Mouse (Mus musculus) forebrain, postnatal 0 days (tissue): ENCODE data around the gene Nsmce4a. TPM values are rescaled to one million over a fixed set of nuclear protein-coding genes. Genes with fewer than 3 reads are reported as not detected.
A peak's percentile ranks its signal among the peaks of the same experiment; 100 is the strongest.

ENCODE experiments used
- ATAC-seq: fragments of 200-750 bp; cut with Nextera tagmentation; 2 replicates; pipeline ENCODE4 v1.8.0; 2017; ENCODE audit warnings: mild to moderate bottlenecking, moderate library complexity
- DNase-seq: peaks from one replicate; pipeline ENCODE4 v3.0.0-alpha.2; 2015
- H3K27ac ChIP-seq: fragments of 300-500 bp; sonication (generic); 2 replicates; pipeline ENCODE4 v1.5.1; 2014; ENCODE audit warnings: low read depth, mild to moderate bottlenecking, antibody characterized with exemption, low read length, moderate library complexity, mixed read lengths
- H3K27me3 ChIP-seq: fragments of 300-500 bp; sonication (generic); 2 replicates; pipeline ENCODE4 v1.6.1; 2014; ENCODE audit warnings: mild to moderate bottlenecking, low read length, mixed read lengths; ENCODE audit not compliant: insufficient read depth
- H3K36me3 ChIP-seq: fragments of 300-500 bp; sonication (generic); 2 replicates; pipeline ENCODE4 v1.6.1; 2014; ENCODE audit warnings: mild to moderate bottlenecking, moderate library complexity; ENCODE audit not compliant: insufficient read depth
- H3K4me1 ChIP-seq: fragments of 300-500 bp; sonication (generic); 2 replicates; pipeline ENCODE4 v1.6.1; 2014; ENCODE audit warnings: antibody characterized with exemption; ENCODE audit not compliant: insufficient read depth
- H3K4me2 ChIP-seq: fragments of 300-500 bp; sonication (generic); 2 replicates; pipeline ENCODE4 v1.6.1; 2014; ENCODE audit warnings: low read depth, mild to moderate bottlenecking, moderate library complexity
- H3K4me3 ChIP-seq: fragments of 300-500 bp; sonication (generic); 2 replicates; pipeline ENCODE4 v1.5.1; 2014; ENCODE audit warnings: low read depth, low read length, mixed read lengths
- H3K9ac ChIP-seq: fragments of 300-500 bp; sonication (generic); 2 replicates; pipeline ENCODE4 v1.6.1; 2014; ENCODE audit warnings: mild to moderate bottlenecking
- H3K9me3 ChIP-seq: fragments of 300-500 bp; sonication (generic); 2 replicates; pipeline ENCODE4 v1.6.1; 2016; ENCODE audit warnings: low read length
- CTCF ChIP-seq: sonication (generic); IDR thresholded peaks from 2 replicates; pipeline ENCODE4 v1.5.1; 2016; ENCODE audit warnings: antibody characterized with exemption, control low read depth, low read depth
- WGBS: fragments of 180-500 bp; shearing (Covaris S2); extraction: QIAGEN DNeasy Blood & Tissue Kit; methylation state at CpG from one replicate; pipeline ENCODE4 v1.1.7; 2014; 5-methylcytosine and 5-hydroxymethylcytosine counted together
- polyA plus RNA-seq: library from polyadenylated mRNA; unstranded; fragments of >200 nt; fragmentation: Nextera tagmentation; extraction: Ambion mirVana; gene quantifications from 2 replicates; pipeline ENCODE4 v1.2.1, GENCODE M21; 2015
- total RNA-seq: library from RNA; depleted of rRNA; stranded (reverse); fragments of >200 nt; gene quantifications from 2 replicates; pipeline ENCODE4 v1.2.3, GENCODE M21; 2014

The Nsmce4a gene
- total and polyA plus RNA-seq, 2 experiments from 2014 or later = 52.5 to 76.8 TPM

DNA sequence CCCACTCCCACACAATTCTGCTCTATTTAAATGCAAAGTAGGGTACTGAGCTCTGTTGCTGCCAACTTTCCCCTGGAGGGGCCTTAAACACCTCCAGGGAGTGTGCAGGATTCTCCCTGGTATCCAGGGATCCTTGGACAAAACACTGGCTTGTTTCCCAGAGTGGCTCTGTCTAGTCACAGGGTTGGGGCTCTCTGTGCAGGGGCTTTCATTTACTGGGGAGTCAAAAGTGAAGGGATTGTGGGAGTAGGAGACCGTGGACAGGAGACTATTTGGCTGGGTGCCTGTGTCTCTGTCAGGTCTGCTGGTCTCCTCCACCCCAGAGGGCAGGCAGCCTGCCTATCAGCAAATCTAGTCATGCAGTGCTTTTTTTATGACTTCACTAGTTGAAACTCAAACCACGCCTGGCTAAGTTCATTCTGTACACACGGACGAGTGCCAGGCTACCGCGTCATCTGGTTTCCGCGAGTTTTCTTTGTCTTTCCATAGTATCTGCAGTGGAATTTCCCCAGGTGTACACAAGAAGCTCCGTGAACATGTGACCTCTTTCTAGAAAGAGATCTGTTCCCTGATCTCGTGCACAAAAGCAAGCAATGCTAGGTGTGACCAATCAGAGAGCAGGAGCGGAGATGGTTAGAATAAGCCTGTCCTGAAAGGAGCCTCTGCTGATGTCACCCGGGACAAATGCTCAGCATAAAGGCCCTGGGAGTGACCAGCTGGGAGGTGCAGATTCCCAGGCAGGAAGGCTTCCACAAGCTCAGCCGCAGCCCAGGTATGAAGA, 1.5 kb upstream of the Nsmce4a start:
- no peaks in the 10 kb centered on the region for H3K9me3 ChIP-seq
- TF ChIP-seq CTCF = no peak
- no peak overlapping the region for H3K4me3 ChIP-seq
- H3K4me2 ChIP-seq = no peak overlapping the region
- no peaks in the 10 kb centered on the region for H3K4me1 ChIP-seq
- H3K27me3 ChIP-seq = no peaks in the 10 kb centered on the region
- no peaks in the 10 kb centered on the region for H3K36me3 ChIP-seq
- 29% methylated on average over 13 of the region's 13 CpGs for WGBS
- H3K27ac ChIP-seq = no peak overlapping the region
- ATAC-seq (no peak), DNase-seq (peak; percentile 25)
- H3K9ac ChIP-seq = no peak overlapping the region

DNA sequence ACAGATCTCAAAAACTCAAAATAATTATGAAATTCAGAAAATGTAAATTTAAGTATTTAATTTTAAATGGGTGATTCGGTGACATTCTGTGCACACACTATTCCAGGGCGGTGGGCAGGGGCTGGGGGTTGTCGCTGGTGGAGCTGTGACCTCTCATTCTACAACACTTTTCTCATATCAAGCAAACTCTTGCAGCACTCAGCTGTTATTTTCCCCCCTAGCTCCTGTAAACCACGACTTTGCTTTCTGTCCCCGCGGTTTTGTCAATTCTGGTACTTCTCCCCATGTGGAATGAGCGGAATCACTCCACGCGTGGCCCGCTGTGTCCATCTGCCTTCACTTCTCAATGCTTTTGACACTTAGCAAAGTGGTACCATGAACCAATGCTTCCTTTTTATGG, 828 bp upstream of the Nsmce4a start:
- no peak for TF ChIP-seq CTCF
- ATAC-seq = no peak
- no peak overlapping the region for H3K27ac ChIP-seq
- WGBS = 86% methylated on average over 10 of the region's 10 CpGs
- no peaks in the 10 kb centered on the region for H3K9me3 ChIP-seq
- H3K4me1 ChIP-seq = no peaks in the 10 kb centered on the region
- DNase-seq = no peak
- H3K9ac ChIP-seq = no peak overlapping the region
- H3K36me3 ChIP-seq = no peaks in the 10 kb centered on the region
- no peak overlapping the region for H3K4me2 ChIP-seq
- no peaks in the 10 kb centered on the region for H3K27me3 ChIP-seq
- H3K4me3 ChIP-seq = no peak overlapping the region

DNA sequence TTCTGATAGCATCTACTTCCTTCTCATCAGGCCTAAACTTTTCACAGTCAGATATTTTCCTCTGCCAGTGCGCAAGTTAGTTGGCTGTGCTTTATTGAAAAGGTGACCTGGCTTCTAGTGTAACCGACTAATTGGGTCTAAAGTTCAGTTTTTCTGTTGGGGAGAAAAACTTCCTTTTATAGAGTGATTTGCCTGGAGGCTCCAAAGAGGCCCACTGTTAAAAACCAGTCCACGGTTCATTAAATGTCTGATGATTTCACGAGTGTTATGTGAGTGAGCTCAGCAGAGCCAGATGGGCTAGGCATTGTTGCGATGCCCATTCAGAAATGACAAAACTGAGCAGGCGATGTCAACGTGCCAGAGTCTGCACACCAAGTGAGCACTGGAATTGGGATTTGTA, 2.4 kb downstream of the Nsmce4a start:
- 22% methylated on average over 7 of the region's 7 CpGs for WGBS
- Histone ChIP-seq H3K9me3 (no peaks in the 10 kb centered on the region), H3K9ac (no peak overlapping the region), H3K36me3 (no peaks in the 10 kb centered on the region), H3K27ac (no peak overlapping the region), H3K27me3 (no peaks in the 10 kb centered on the region), H3K4me1 (no peaks in the 10 kb centered on the region), H3K4me3 (no peak overlapping the region), H3K4me2 (no peak overlapping the region)
- no peak for DNase-seq
- TF ChIP-seq CTCF = no peak
- no peak for ATAC-seq

DNA sequence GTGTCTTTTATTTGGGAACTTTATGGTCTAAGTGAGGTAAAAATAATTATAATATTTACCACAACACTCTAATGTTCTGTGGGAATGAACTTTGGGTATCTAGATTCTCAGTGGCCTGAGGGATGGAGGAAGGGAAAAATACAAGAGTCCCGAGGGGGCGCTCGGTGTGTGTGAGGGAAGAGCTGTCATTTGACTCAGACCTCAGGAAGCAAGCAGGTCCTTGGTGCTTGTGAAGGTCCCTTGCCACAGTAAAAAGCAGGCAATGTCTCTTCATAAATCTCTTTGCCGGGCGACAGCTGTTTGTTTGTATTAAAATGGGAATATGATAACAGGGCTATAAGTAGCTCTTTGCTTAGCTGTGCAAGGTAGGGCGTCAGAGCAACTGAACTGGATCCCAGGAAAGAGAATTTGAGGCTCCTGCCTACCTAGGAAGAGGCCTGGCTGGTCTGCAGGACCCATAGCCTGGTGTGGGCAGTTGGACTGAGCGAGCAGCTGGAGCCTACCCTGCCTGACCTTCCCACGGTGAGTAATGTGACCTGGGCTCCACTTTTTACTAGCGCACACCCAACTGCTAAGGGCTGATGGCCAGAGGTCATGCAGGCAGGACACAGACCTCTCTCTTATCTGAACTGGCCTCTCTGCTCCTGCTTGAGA, 4.0 kb downstream of the Nsmce4a start:
- DNase-seq (no peak), ATAC-seq (no peak)
- Histone ChIP-seq H3K27ac (no peak overlapping the region), H3K27me3 (no peaks in the 10 kb centered on the region), H3K4me3 (no peak overlapping the region), H3K9me3 (no peaks in the 10 kb centered on the region), H3K9ac (no peak overlapping the region), H3K4me2 (no peak overlapping the region), H3K4me1 (no peaks in the 10 kb centered on the region), H3K36me3 (no peaks in the 10 kb centered on the region)
- TF ChIP-seq CTCF = no peak
- WGBS = 92% methylated on average over 9 of the region's 9 CpGs

DNA sequence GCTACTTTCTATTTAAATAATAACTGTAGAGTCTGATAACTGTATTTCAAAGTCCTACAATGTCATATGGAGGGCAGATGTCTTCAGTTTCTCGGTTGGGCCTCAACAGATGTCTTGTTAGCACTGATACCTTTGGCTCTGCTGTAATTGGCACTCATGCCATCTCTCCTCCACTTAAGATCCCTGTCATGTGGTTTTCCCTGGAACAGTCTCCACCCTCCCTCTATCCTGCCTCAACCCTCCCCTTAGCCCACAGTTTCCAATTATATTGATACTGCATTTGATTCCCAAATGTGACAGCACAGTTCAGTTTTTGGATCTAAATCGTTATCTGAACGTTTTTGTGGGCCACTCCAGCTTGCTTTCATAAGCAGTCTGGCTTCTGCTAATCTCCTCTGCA, 8.3 kb downstream of the Nsmce4a start:
- no peak overlapping the region for H3K4me3 ChIP-seq
- no peak overlapping the region for H3K4me2 ChIP-seq
- WGBS = 46% methylated on average over 3 of the region's 3 CpGs
- no peak overlapping the region for H3K9ac ChIP-seq
- H3K27me3 ChIP-seq = no peaks in the 10 kb centered on the region
- DNase-seq (no peak), ATAC-seq (no peak)
- no peaks in the 10 kb centered on the region for H3K36me3 ChIP-seq
- no peaks in the 10 kb centered on the region for H3K9me3 ChIP-seq
- TF ChIP-seq CTCF = no peak
- H3K4me1 ChIP-seq = no peaks in the 10 kb centered on the region
- no peak overlapping the region for H3K27ac ChIP-seq

DNA sequence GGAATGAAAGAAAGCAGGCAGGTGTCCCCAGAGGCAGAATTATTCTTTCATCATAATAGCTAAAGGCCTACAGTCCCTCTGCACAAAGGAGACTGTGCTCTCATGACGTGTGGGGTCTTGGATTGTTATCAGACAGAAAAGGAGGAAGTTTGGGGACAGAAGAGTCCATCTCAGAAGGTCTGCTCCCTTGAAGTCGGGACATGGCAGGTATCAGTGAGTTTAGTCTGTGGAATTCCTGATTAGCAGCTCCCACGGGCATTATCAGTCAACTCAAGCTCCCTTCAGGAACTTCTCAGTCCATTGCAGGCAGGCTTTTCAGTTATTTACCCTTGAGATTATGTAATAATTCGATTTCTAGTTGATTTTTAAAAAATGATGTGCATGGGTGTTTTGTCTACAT, 9.0 kb downstream of the Nsmce4a start:
- Histone ChIP-seq H3K9ac (no peak overlapping the region), H3K4me3 (no peak overlapping the region), H3K4me2 (no peak overlapping the region), H3K27me3 (no peaks in the 10 kb centered on the region), H3K36me3 (no peaks in the 10 kb centered on the region), H3K4me1 (no peaks in the 10 kb centered on the region), H3K27ac (no peak overlapping the region), H3K9me3 (no peaks in the 10 kb centered on the region)
- 64% methylated on average over 4 of the region's 4 CpGs for WGBS
- DNase-seq (no peak), ATAC-seq (no peak)
- no peak for TF ChIP-seq CTCF

DNA sequence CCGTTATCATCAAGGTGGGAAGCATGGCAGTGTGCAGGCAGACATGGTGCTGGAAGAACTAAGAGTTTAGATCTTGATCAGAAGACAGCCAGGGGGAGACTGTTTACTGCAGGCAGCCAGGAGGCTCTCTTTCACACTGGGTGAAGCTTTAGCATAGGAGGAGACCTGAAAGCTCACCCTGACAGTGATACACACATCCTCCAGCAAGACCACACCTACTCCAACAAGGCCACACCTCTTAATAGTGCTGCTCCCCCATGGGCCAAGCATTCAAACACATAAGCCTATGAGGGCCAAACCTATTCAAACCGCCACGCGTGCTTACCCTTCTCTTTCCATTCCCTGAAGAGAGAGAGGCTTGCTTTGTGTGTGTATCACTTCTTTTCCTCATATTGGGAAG, 9.6 kb downstream of the Nsmce4a start:
- no peak overlapping the region for H3K4me2 ChIP-seq
- DNase-seq (no peak), ATAC-seq (no peak)
- H3K4me1 ChIP-seq = no peaks in the 10 kb centered on the region
- H3K27me3 ChIP-seq = no peaks in the 10 kb centered on the region
- H3K36me3 ChIP-seq = no peaks in the 10 kb centered on the region
- H3K9me3 ChIP-seq = no peaks in the 10 kb centered on the region
- WGBS = 86% methylated on average over 4 of the region's 4 CpGs
- H3K9ac ChIP-seq = no peak overlapping the region
- H3K4me3 ChIP-seq = no peak overlapping the region
- TF ChIP-seq CTCF = no peak
- H3K27ac ChIP-seq = no peak overlapping the region
